Mouse (Mus musculus): Measurements from ENCODE around the gene Cry2. TPM values are rescaled to one million over a fixed set of nuclear protein-coding genes. Genes with fewer than 3 reads are reported as not detected.
"Not testable (repeated sequence)": the region's sequence is repeated elsewhere in the genome, so short reads cannot be mapped to it uniquely, and the experiment has no call there.

The Cry2 gene
- polyA plus RNA-seq, 1 experiment from 2014 or later = 37.7 TPM

DNA sequence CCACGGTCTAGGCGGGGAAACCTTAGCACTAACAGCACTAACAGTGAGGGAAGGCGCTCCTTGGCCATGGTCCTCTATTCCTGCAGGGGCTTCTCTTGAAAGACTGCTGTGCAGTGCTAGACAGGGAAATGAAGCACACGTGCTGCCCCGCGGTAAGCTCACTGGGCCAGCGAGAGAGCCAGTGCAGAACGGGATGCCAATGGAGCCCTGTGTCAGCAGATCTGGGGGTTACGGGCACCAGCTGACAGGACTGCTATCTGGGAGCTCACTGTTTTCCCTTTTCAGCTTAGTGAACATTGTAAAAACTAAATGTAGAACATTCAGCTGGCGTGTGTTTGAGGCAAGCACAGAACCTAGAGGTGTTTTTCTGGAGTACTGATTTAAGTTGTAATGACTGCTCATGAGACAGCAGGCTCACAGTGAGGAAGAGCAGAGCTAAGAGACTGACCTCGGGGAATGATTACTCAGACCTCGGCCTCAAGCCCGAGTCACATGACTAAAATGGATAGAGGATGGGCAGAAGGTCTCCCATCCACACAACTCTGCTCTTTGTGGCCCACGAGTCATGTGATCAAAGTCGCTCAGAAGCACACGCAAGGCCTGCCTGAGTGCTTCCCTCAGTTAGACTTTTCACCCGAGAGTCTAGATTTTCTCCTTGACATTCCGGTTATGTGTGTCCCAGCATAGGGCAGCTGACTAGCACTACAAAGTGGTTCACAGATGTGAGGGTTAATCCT, 25.4 kb downstream of the Cry2 start:
- no peak overlapping the region for H3K27ac ChIP-seq (replicated peaks)
- peaks cover 90% of the 10 kb centered on the region for H3K36me3 ChIP-seq
- H3K27me3 ChIP-seq = no peaks in the 10 kb centered on the region
- no peak for ATAC-seq (ENCODE audit: low FRiP score, low read depth)
- WGBS = 88% methylated on average over 18 of the region's 18 CpGs
- no peak overlapping the region for H3K4me2 ChIP-seq (replicated peaks)
- H3K9ac ChIP-seq (replicated peaks) = no peak overlapping the region
- H3K4me1 ChIP-seq = peaks cover 6% of the 10 kb centered on the region; the same call in 1 of the 2 replicates
- no peak overlapping the region for H3K4me3 ChIP-seq
- no peaks in the 10 kb centered on the region for H3K9me3 ChIP-seq

DNA sequence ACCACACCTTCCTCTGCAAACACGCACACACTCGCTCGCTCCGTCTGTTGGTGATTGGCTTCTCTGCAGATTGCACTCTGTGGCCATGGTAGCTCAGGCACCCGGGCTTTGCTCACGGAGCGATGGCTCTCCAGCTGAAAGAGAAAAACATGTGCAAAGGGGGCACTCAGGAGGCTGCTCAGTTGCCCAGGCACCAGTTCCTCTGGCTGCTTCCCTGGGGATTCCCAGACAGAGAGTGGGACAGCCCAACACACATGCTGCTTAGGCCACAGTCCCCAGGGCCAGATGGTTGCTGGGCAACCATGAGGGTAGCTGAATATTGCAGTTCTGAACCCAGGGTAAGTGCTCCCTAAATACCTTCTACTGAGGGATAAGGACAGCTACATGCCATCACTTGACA, 28.2 kb downstream of the Cry2 start:
- Histone ChIP-seq H3K36me3 (peaks cover 63% of the 10 kb centered on the region), H3K4me1 (peaks cover 16% of the 10 kb centered on the region; the same call in 1 of the 2 replicates), H3K27me3 (no peaks in the 10 kb centered on the region), H3K4me2 (replicated peaks) (no peak overlapping the region), H3K4me3 (no peak overlapping the region), H3K27ac (replicated peaks) (peak overlapping the region; percentile 22; the same call in 1 of the 2 replicates), H3K9ac (replicated peaks) (no peak overlapping the region), H3K9me3 (no peaks in the 10 kb centered on the region)
- 0 out of 2 replicates have a peak, but pooled peaks have one; percentile 32 for ATAC-seq (ENCODE audit: low FRiP score, low read depth)
- WGBS = 86% methylated on average over 7 of the region's 7 CpGs

GRCm38 (mm10) chr2:92404737-92405136, 29.1 kb downstream of the Cry2 start:
- H3K36me3 ChIP-seq = peaks cover 54% of the 10 kb centered on the region
- ATAC-seq (ENCODE audit: low FRiP score, low read depth) = no peak
- 88% methylated on average over 6 of the region's 6 CpGs for WGBS
- H3K4me1 ChIP-seq = peaks cover 24% of the 10 kb centered on the region; the same call in 1 of the 2 replicates
- H3K27me3 ChIP-seq = no peaks in the 10 kb centered on the region; the same call in 1 of the 2 replicates
- H3K4me2 ChIP-seq (replicated peaks) = no peak overlapping the region
- no peak overlapping the region for H3K4me3 ChIP-seq
- H3K27ac ChIP-seq (replicated peaks) = 0 out of 2 replicates have a peak overlapping the region, but pooled peaks have one; percentile 11
- H3K9me3 ChIP-seq = no peaks in the 10 kb centered on the region
- H3K9ac ChIP-seq (replicated peaks) = no peak overlapping the region

DNA sequence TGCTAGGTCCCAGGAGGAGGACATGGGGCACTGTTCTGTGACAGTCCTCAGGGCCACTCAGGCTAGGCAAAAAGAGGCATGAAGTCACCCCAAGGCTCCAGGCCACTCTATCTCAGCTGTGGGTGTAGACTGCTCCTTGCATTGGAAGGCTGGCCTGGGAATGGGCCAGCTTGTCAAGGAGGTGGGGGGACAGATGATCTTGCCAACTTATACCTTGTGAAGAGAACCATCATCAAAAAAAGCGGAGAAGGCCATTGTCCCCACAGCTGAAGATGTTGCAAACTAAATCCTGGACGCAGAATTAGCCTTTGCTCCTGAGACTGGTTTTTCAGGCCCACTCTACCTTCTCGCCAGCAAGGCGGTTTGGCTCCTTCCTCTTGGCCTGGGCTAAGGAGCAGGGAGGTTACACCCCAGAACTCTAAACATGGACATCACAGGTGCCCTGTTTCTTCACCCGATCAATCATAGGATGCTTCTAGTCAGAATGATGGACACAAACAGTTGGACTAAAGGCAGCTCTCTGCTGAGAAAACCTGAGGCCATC, 30.0 kb downstream of the Cry2 start:
- no peak overlapping the region for H3K9ac ChIP-seq (replicated peaks)
- H3K4me1 ChIP-seq = peaks cover 29% of the 10 kb centered on the region; the same call in 1 of the 2 replicates
- WGBS = 93% methylated on average over 5 of the region's 5 CpGs
- H3K27me3 ChIP-seq = no peaks in the 10 kb centered on the region; the same call in 1 of the 2 replicates
- H3K4me2 ChIP-seq (replicated peaks) = no peak overlapping the region
- no peak overlapping the region for H3K27ac ChIP-seq (replicated peaks)
- peaks cover 45% of the 10 kb centered on the region for H3K36me3 ChIP-seq
- no peaks in the 10 kb centered on the region for H3K9me3 ChIP-seq
- H3K4me3 ChIP-seq = no peak overlapping the region
- no peak for ATAC-seq (ENCODE audit: low FRiP score, low read depth)

GRCm38 (mm10) chr2:92402591-92403326, 31.1 kb downstream of the Cry2 start:
- peaks cover 35% of the 10 kb centered on the region for H3K4me1 ChIP-seq
- H3K9ac ChIP-seq (replicated peaks) = no peak overlapping the region
- H3K27me3 ChIP-seq = no peaks in the 10 kb centered on the region; the same call in 1 of the 2 replicates
- no peak overlapping the region for H3K4me3 ChIP-seq
- H3K36me3 ChIP-seq = peaks cover 34% of the 10 kb centered on the region
- no peak overlapping the region; the same call in 1 of the 2 replicates for H3K27ac ChIP-seq (replicated peaks)
- no peaks in the 10 kb centered on the region for H3K9me3 ChIP-seq
- no peak for ATAC-seq (ENCODE audit: low FRiP score, low read depth)
- no peak overlapping the region for H3K4me2 ChIP-seq (replicated peaks)
- 70% methylated on average over 4 of the region's 4 CpGs for WGBS

DNA sequence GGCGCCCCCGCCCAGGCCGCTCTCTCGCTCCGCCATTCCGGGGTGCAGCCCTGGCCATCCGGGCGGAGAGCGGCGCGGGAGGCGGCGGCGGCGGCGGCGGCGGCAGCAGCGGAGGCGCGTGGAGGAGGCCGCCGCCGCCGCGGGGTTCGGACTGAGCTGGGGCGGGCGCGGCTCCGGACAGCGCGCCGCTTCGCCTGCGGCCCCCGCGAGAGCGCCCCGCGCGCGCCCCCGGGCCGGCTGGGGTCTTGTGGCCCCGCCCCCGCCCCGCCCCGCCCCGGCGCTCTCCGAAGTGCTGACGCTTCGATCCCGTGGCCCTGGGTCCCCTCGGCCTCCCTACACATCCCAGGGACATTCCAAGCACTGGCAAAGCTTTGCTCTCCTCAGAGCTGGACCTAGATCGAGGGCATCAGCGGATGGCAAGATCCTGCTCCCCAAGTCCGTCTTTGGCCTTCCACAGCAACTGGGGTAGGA, 32.7 kb downstream of the Cry2 start, which contains the start of gene Mapk8ip1:
Gene Mapk8ip1 (minus strand): TSS at position 173 of the 471 bp plus-strand sequence.
- Histone ChIP-seq H3K9ac (replicated peaks) (peak within 1 kb of the TSS; percentile 96), H3K27me3 (no peaks in the 10 kb centered on the region; the same call in 1 of the 2 replicates), H3K4me3 (peak within 1 kb of the TSS; percentile 83), H3K4me1 (peaks cover 44% of the 10 kb centered on the region), H3K4me2 (replicated peaks) (peak within 1 kb of the TSS; percentile 89), H3K9me3 (no peaks in the 10 kb centered on the region), H3K27ac (replicated peaks) (peak within 1 kb of the TSS; percentile 61), H3K36me3 (peaks cover 25% of the 10 kb centered on the region)
- WGBS = 2% methylated on average over 31 of the region's 59 CpGs
- peak; percentile 69 for ATAC-seq (ENCODE audit: low FRiP score, low read depth)

- peak overlapping the region; percentile 83 for H3K4me3 ChIP-seq
- H3K4me1 ChIP-seq = peaks cover 41% of the 10 kb centered on the region
- no peaks in the 10 kb centered on the region; the same call in 1 of the 2 replicates for H3K27me3 ChIP-seq
- no peaks in the 10 kb centered on the region for H3K9me3 ChIP-seq
- peak overlapping the region; percentile 61 for H3K27ac ChIP-seq (replicated peaks)
- 2% methylated on average over 22 of the region's 22 CpGs for WGBS
- H3K36me3 ChIP-seq = peaks cover 21% of the 10 kb centered on the region
- ATAC-seq (ENCODE audit: low FRiP score, low read depth) = 0 out of 2 replicates have a peak, but pooled peaks have one; percentile 16
- H3K4me2 ChIP-seq (replicated peaks) = peak overlapping the region; percentile 89
- peak overlapping the region; percentile 96 for H3K9ac ChIP-seq (replicated peaks)
These were observed 33.2 kb downstream of the Cry2 start for GRCm38 (mm10) chr2:92400682-92401081.

GRCm38 (mm10) chr2:92399877-92400276, 34.0 kb downstream of the Cry2 start:
- Histone ChIP-seq H3K4me1 (peaks cover 39% of the 10 kb centered on the region), H3K4me2 (replicated peaks) (peak overlapping the region; percentile 89), H3K36me3 (peaks cover 13% of the 10 kb centered on the region), H3K4me3 (peak overlapping the region; percentile 83), H3K9ac (replicated peaks) (peak overlapping the region; percentile 24; the same call in 1 of the 2 replicates)
- not testable (repeated sequence) for H3K27ac ChIP-seq (replicated peaks); H3K27me3 ChIP-seq; ATAC-seq (ENCODE audit: low FRiP score, low read depth); H3K9me3 ChIP-seq
- 47% methylated on average over 4 of the region's 4 CpGs for WGBS

GRCm38 (mm10) chr2:92397436-92397835, 36.4 kb downstream of the Cry2 start:
- WGBS = 92% methylated on average over 1 of the region's 1 CpGs
- Histone ChIP-seq H3K9ac (replicated peaks) (0 out of 2 replicates have a peak overlapping the region, but pooled peaks have one; percentile 15), H3K4me2 (replicated peaks) (no peak overlapping the region), H3K27me3 (peaks cover 12% of the 10 kb centered on the region), H3K36me3 (no peaks in the 10 kb centered on the region), H3K4me1 (peaks cover 49% of the 10 kb centered on the region), H3K9me3 (no peaks in the 10 kb centered on the region), H3K4me3 (no peak overlapping the region), H3K27ac (replicated peaks) (no peak overlapping the region)
- ATAC-seq (ENCODE audit: low FRiP score, low read depth) = no peak

DNA sequence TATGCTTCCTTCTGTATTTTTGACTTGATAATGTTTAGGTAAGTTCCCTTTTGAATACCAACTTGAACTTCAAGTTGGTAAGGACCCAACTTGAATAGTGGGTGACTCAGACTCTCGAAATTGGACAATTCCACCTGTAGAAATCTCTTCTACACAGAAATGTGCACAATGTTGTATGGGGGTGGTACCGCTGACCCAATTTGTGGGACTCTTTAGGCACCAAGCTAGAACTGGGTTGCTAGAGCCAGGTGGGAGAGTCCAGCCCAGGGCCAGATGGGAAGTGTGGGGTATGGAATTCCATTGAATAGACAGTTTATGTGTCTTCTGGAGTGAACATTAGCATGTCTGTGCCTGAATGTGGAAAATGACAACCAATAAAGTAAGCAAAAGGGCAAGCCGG, 38.3 kb downstream of the Cry2 start:
- H3K4me1 ChIP-seq = peaks cover 61% of the 10 kb centered on the region
- H3K27me3 ChIP-seq = peaks cover 12% of the 10 kb centered on the region
- no peak overlapping the region for H3K4me3 ChIP-seq
- H3K9ac ChIP-seq (replicated peaks) = no peak overlapping the region
- 84% methylated on average over 3 of the region's 3 CpGs for WGBS
- H3K36me3 ChIP-seq = no peaks in the 10 kb centered on the region
- H3K4me2 ChIP-seq (replicated peaks) = no peak overlapping the region
- H3K9me3 ChIP-seq = no peaks in the 10 kb centered on the region
- ATAC-seq (ENCODE audit: low FRiP score, low read depth) = no peak
- H3K27ac ChIP-seq (replicated peaks) = no peak overlapping the region

DNA sequence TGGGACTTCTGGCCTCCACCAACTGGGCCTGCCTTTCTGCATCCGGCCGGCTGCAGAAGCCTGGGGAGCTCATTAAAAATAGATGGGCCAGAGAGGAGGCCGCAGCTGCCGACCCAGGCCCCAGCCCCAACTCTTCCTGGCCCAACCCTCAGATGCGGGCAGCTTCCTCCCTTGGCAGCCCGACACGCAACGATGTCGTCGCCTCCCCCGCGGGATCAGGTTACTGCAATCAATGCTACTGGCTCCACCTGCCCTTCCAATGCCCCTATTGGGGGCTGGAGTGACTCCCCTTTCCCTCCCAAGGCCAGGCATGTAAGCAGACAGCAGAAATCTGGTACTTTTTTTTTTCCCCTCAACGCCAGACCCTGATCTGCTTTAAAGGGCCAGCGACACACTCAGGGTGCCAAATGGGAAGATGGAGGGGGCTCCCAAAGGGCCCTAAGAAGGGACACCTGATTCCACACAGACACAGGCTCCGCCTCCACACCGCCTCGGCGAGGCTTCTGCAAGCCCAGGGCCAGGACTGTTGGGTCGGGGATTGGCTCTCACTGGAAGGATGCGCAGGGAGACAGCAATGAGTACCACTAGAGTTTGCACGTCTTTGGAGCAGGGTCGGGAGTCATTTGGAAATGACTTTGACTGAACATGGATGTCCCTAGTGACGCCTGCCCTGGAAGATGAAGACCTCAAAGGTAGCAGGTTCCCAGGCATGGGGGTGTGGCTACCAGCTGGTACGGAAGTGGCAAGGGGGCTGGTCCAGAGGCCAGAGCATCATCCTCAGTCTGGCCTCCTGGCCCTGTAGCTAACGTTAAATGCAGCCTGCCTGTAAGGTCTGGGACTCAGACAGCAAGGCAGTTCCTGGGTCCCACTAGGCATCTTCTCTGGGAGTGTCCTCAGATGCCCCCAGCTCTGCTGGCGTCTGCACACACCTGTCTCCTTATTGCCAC, 41.3 kb downstream of the Cry2 start:
- peak overlapping the region; percentile 75 for H3K9ac ChIP-seq (replicated peaks)
- peak overlapping the region; percentile 45 for H3K4me3 ChIP-seq
- H3K27ac ChIP-seq (replicated peaks) = peak overlapping the region; percentile 95
- peaks cover 12% of the 10 kb centered on the region; the same call in 1 of the 2 replicates for H3K27me3 ChIP-seq
- peak overlapping the region; percentile 92 for H3K4me2 ChIP-seq (replicated peaks)
- H3K9me3 ChIP-seq = no peaks in the 10 kb centered on the region
- peaks cover 63% of the 10 kb centered on the region for H3K4me1 ChIP-seq
- no peaks in the 10 kb centered on the region for H3K36me3 ChIP-seq
- peak; percentile 7 for ATAC-seq (ENCODE audit: low FRiP score, low read depth)
- 4% methylated on average over 26 of the region's 26 CpGs for WGBS
